Mouse (Mus musculus) kidney, embryonic 16.5 days (tissue): ENCODE measurements around the gene Ppp1r32. TPM values are rescaled to one million over a fixed set of nuclear protein-coding genes. Genes with fewer than 3 reads are reported as not detected.

Experiments used
- ATAC-seq: fragments of 200-750 bp; cut with Nextera tagmentation; 2 replicates; pipeline ENCODE4 v1.8.0; 2017; ENCODE audit warnings: moderate TSS enrichment; ENCODE audit not compliant: low FRiP score, low TSS enrichment
- H3K27ac ChIP-seq: fragments of 300-500 bp; sonication (generic); 2 replicates; pipeline ENCODE4 v1.5.1; 2014; ENCODE audit warnings: low read length
- H3K27me3 ChIP-seq: fragments of 300-500 bp; sonication (generic); 2 replicates; pipeline ENCODE4 v1.6.1; 2014; ENCODE audit warnings: low read length, control low read depth, mixed read lengths; ENCODE audit not compliant: insufficient read depth
- H3K36me3 ChIP-seq: fragments of 300-500 bp; sonication (generic); 2 replicates; pipeline ENCODE4 v1.6.1; 2014; ENCODE audit warnings: low read length, control low read depth, mixed read lengths; ENCODE audit not compliant: insufficient read depth
- H3K4me1 ChIP-seq: fragments of 300-500 bp; sonication (generic); 2 replicates; pipeline ENCODE4 v1.6.1; 2014; ENCODE audit warnings: low read length, control low read depth, mixed read lengths; ENCODE audit not compliant: insufficient read depth
- H3K4me2 ChIP-seq: fragments of 300-500 bp; sonication (generic); replicated peaks from 2 replicates; pipeline ENCODE4 v1.6.1; 2014; ENCODE audit warnings: low read depth, low read length
- H3K4me3 ChIP-seq: fragments of 300-500 bp; sonication (generic); 2 replicates; pipeline ENCODE4 v1.5.1; 2014; ENCODE audit warnings: mild to moderate bottlenecking, low read length
- H3K9ac ChIP-seq: fragments of 300-500 bp; sonication (generic); replicated peaks from 2 replicates; pipeline ENCODE4 v1.6.1; 2014; ENCODE audit warnings: low read length
- H3K9me3 ChIP-seq: fragments of 300-500 bp; sonication (generic); 2 replicates; pipeline ENCODE4 v1.6.1; 2016; ENCODE audit warnings: low read length, control low read depth
- WGBS: fragments of 180-500 bp; shearing (Covaris S2); extraction: QIAGEN DNeasy Blood & Tissue Kit; methylation state at CpG from one replicate; pipeline ENCODE4 v1.1.7; 2014; 5-methylcytosine and 5-hydroxymethylcytosine counted together
- polyA plus RNA-seq: library from polyadenylated mRNA; unstranded; fragments of >200 nt; fragmentation: Nextera tagmentation; extraction: Ambion mirVana; gene quantifications from 2 replicates; pipeline ENCODE4 v1.2.1, GENCODE M21; 2015

The Ppp1r32 gene
- 0.13 TPM in 1 of 2 replicates, not detected in the other for polyA plus RNA-seq

GRCm38 (mm10) chr19:10482703-10483102 lies at the start of gene Ppp1r32:
Gene Ppp1r32 (minus strand): TSS chr19:10482928.
- no peaks in the 10 kb centered on the region for H3K36me3 ChIP-seq
- no peak within 1 kb of the TSS for H3K4me2 ChIP-seq
- H3K9me3 ChIP-seq = no peaks in the 10 kb centered on the region
- WGBS = 39% methylated on average over 6 of the region's 6 CpGs
- no peak within 1 kb of the TSS for H3K4me3 ChIP-seq
- no peak within 1 kb of the TSS for H3K9ac ChIP-seq
- 0 out of 2 replicates have a peak, but pooled peaks cover 3% of the 10 kb centered on the region for H3K4me1 ChIP-seq
- H3K27me3 ChIP-seq = no peaks in the 10 kb centered on the region
- ATAC-seq = peak; percentile 49; the same call in 1 of the 2 replicates
- H3K27ac ChIP-seq = no peak within 1 kb of the TSS

GRCm38 (mm10) chr19:10530082-10530481 lies 47.4 kb upstream of the Ppp1r32 start:
- peaks cover 48% of the 10 kb centered on the region for H3K36me3 ChIP-seq
- no peak overlapping the region for H3K4me2 ChIP-seq
- ATAC-seq = no peak
- H3K4me3 ChIP-seq = no peak overlapping the region
- H3K9ac ChIP-seq = no peak overlapping the region
- no peaks in the 10 kb centered on the region for H3K9me3 ChIP-seq
- peaks cover 16% of the 10 kb centered on the region for H3K4me1 ChIP-seq
- no peaks in the 10 kb centered on the region for H3K27me3 ChIP-seq
- no peak overlapping the region for H3K27ac ChIP-seq
- WGBS = 97% methylated on average over 1 of the region's 1 CpGs

- H3K4me1 ChIP-seq = peaks cover 28% of the 10 kb centered on the region
- no peak for ATAC-seq
- 0% methylated on average over 11 of the region's 11 CpGs for WGBS
These were observed 43.2 kb upstream of the Ppp1r32 start, which contains the start of gene Sdhaf2 for GRCm38 (mm10) chr19:10525910-10526309. Gene Sdhaf2 (minus strand): TSS chr19:10526142.

GRCm38 (mm10) chr19:10525106-10525901 lies 42.6 kb upstream of the Ppp1r32 start, which contains the start of gene Cpsf7:
Gene Cpsf7 (plus strand): TSS chr19:10525266.
- Histone ChIP-seq H3K9ac (peak within 1 kb of the TSS; percentile 100), H3K4me2 (peak within 1 kb of the TSS; percentile 71), H3K36me3 (peaks cover 15% of the 10 kb centered on the region; the same call in 1 of the 2 replicates), H3K27me3 (no peaks in the 10 kb centered on the region), H3K4me1 (peaks cover 28% of the 10 kb centered on the region), H3K9me3 (no peaks in the 10 kb centered on the region), H3K4me3 (peak within 1 kb of the TSS; percentile 96), H3K27ac (peak within 1 kb of the TSS; percentile 99)
- under 1% methylated on average over 54 of the region's 93 CpGs for WGBS
- ATAC-seq = peak; percentile 97

More at GRCm38 (mm10) chr19:10525910-10526309, 43.2 kb upstream of the Ppp1r32 start, which contains the start of gene Sdhaf2:
- H3K36me3 ChIP-seq = peaks cover 15% of the 10 kb centered on the region; the same call in 1 of the 2 replicates
- peak within 1 kb of the TSS; percentile 96 for H3K4me3 ChIP-seq
- H3K27ac ChIP-seq = peak within 1 kb of the TSS; percentile 99
- peak within 1 kb of the TSS; percentile 100 for H3K9ac ChIP-seq
- H3K27me3 ChIP-seq = no peaks in the 10 kb centered on the region
- no peaks in the 10 kb centered on the region for H3K9me3 ChIP-seq
- H3K4me2 ChIP-seq = peak within 1 kb of the TSS; percentile 71

GRCm38 (mm10) chr19:10524784-10525105 lies 42.0 kb upstream of the Ppp1r32 start:
- Histone ChIP-seq H3K36me3 (peaks cover 15% of the 10 kb centered on the region; the same call in 1 of the 2 replicates), H3K4me2 (peak overlapping the region; percentile 71), H3K9ac (peak overlapping the region; percentile 100), H3K9me3 (no peaks in the 10 kb centered on the region), H3K27me3 (no peaks in the 10 kb centered on the region), H3K4me3 (peak overlapping the region; percentile 96), H3K27ac (peak overlapping the region; percentile 99), H3K4me1 (peaks cover 28% of the 10 kb centered on the region)
- no peak; the same call in 1 of the 2 replicates for ATAC-seq
- WGBS = under 1% methylated on average over 19 of the region's 19 CpGs

GRCm38 (mm10) chr19:10523483-10524080 lies 40.9 kb upstream of the Ppp1r32 start:
- Histone ChIP-seq H3K9ac (peak overlapping the region; percentile 20), H3K9me3 (no peaks in the 10 kb centered on the region), H3K4me3 (no peak overlapping the region), H3K4me1 (peaks cover 28% of the 10 kb centered on the region), H3K27ac (no peak overlapping the region), H3K36me3 (peaks cover 12% of the 10 kb centered on the region; the same call in 1 of the 2 replicates), H3K4me2 (peak overlapping the region; percentile 27; the same call in 1 of the 2 replicates), H3K27me3 (no peaks in the 10 kb centered on the region)
- no peak for ATAC-seq
- WGBS = 73% methylated on average over 5 of the region's 5 CpGs

- Histone ChIP-seq H3K36me3 (peaks cover 7% of the 10 kb centered on the region), H3K4me2 (no peak overlapping the region), H3K27ac (no peak overlapping the region), H3K9me3 (no peaks in the 10 kb centered on the region), H3K27me3 (no peaks in the 10 kb centered on the region), H3K4me1 (peaks cover 21% of the 10 kb centered on the region), H3K4me3 (no peak overlapping the region), H3K9ac (no peak overlapping the region)
- WGBS = 80% methylated on average over 1 of the region's 1 CpGs
- ATAC-seq = no peak
These were observed 39.2 kb upstream of the Ppp1r32 start for GRCm38 (mm10) chr19:10521926-10522325.

GRCm38 (mm10) chr19:10520355-10520754 lies 37.6 kb upstream of the Ppp1r32 start:
- 54% methylated on average over 1 of the region's 1 CpGs for WGBS
- Histone ChIP-seq H3K27me3 (no peaks in the 10 kb centered on the region), H3K36me3 (peaks cover 21% of the 10 kb centered on the region), H3K4me1 (peaks cover 11% of the 10 kb centered on the region), H3K9me3 (no peaks in the 10 kb centered on the region), H3K9ac (no peak overlapping the region), H3K4me3 (no peak overlapping the region), H3K27ac (no peak overlapping the region), H3K4me2 (no peak overlapping the region)
- ATAC-seq = no peak

GRCm38 (mm10) chr19:10510759-10511330 lies 28.1 kb upstream of the Ppp1r32 start:
- Histone ChIP-seq H3K9me3 (no peaks in the 10 kb centered on the region), H3K4me1 (no peaks in the 10 kb centered on the region), H3K27me3 (no peaks in the 10 kb centered on the region), H3K4me2 (no peak overlapping the region), H3K9ac (no peak overlapping the region), H3K4me3 (no peak overlapping the region), H3K27ac (no peak overlapping the region), H3K36me3 (peaks cover 31% of the 10 kb centered on the region)
- no peak for ATAC-seq
- 71% methylated on average over 6 of the region's 6 CpGs for WGBS
